Mouse (Mus musculus): ENCODE results near the gene Ndufs3. TPM values are rescaled to one million over a fixed set of nuclear protein-coding genes. Genes with fewer than 3 reads are reported as not detected.
"Not testable (repeated sequence)": the region's sequence is repeated elsewhere in the genome, so short reads cannot be mapped to it uniquely, and the experiment has no call there.

Ndufs3 gene
- total RNA-seq, 2 experiments from 2014 or later: 224 to 244 TPM

DNA sequence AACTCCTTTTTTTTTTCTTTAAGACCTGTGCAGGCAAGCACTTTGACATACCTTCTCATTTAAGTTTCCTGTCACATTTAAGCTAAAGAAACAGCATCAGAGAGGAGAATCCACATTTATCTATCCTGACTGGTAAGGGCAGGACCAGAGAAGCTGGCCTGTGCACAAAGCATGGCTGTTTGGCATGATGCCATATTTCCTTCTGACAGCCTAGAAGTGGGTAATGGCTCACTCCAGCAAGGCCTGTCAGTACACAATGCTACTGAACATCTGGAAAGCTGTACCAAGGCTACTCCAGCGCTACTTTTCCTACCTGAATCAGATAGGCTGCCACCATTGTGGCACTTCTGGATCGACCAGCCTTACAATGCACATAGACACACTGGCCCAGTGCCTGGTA lies 9.0 kb upstream of the Ndufs3 start:
- intact Hi-C loops (cut with DNase I): no loop called here
- no peak for DNase-seq (ENCODE audit: low spot score in 2 of 2)

DNA sequence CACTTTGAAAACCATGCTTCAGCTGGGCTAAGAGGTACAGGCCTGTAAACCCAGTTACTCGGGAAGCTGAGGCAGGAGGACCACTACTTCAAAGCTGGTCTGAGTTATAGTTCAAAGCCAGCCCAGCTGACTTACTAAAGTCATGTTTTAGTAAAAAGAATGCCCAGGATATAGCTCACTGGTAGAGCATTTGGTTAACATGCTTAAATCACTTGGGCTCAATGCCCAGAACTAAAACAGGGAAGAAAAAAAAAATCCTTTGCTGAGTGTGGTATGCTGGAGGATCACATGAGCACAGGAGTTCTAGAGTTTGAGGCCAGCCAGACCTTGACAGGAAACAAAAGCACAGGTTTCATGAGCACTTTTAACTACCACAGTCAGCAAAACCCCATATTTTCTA lies 7.0 kb upstream of the Ndufs3 start:
- no peak for DNase-seq (ENCODE audit: low spot score in 2 of 2)
- intact Hi-C loops (cut with DNase I): no loop called here

- intact Hi-C loops (cut with DNase I): no loop called here
- no peak for DNase-seq (ENCODE audit: low spot score in 2 of 2)
Measured at GRCm38 (mm10) chr2:90910861-90911260, 6.2 kb upstream of the Ndufs3 start.

- intact Hi-C loops (cut with DNase I): no loop called here
- DNase-seq (ENCODE audit: low spot score in 2 of 2): no peak
Measured at GRCm38 (mm10) chr2:90906721-90907120, 2.1 kb upstream of the Ndufs3 start.

- DNase-seq (ENCODE audit: low spot score in 2 of 2): no peak
- intact Hi-C loops (cut with DNase I): no loop called here
Measured at GRCm38 (mm10) chr2:90904856-90905224, 213 bp upstream of the Ndufs3 start.

GRCm38 (mm10) chr2:90903398-90903797 lies 1.2 kb downstream of the Ndufs3 start:
- intact Hi-C loops (cut with DNase I): no loop called here
- no peak for DNase-seq (ENCODE audit: low spot score in 2 of 2)

GRCm38 (mm10) chr2:90894299-90894677 lies 10.3 kb downstream of the Ndufs3 start:
- DNase-seq (ENCODE audit: low spot score in 2 of 2); intact Hi-C loops (cut with DNase I): not testable (repeated sequence)

- DNase-seq (ENCODE audit: low spot score in 2 of 2): no peak
- intact Hi-C loops (cut with DNase I): no loop called here
Measured at GRCm38 (mm10) chr2:90893673-90894298, 10.8 kb downstream of the Ndufs3 start.

GRCm38 (mm10) chr2:90889550-90890548 lies 14.8 kb downstream of the Ndufs3 start:
- peak; percentile 50 to 54 for DNase-seq (ENCODE audit: low spot score in 2 of 2)
- intact Hi-C loops (cut with DNase I): no loop called here

- intact Hi-C loops (cut with DNase I): no loop called here
Measured at GRCm38 (mm10) chr2:90887627-90888026, 17.0 kb downstream of the Ndufs3 start.

GRCm38 (mm10) chr2:90886436-90886835 lies 18.2 kb downstream of the Ndufs3 start:
- no peak for DNase-seq (ENCODE audit: low spot score in 2 of 2)
- intact Hi-C loops (cut with DNase I): no loop called here

More at GRCm38 (mm10) chr2:90887627-90888026, 17.0 kb downstream of the Ndufs3 start:
- DNase-seq (ENCODE audit: low spot score in 2 of 2): no peak

DNA sequence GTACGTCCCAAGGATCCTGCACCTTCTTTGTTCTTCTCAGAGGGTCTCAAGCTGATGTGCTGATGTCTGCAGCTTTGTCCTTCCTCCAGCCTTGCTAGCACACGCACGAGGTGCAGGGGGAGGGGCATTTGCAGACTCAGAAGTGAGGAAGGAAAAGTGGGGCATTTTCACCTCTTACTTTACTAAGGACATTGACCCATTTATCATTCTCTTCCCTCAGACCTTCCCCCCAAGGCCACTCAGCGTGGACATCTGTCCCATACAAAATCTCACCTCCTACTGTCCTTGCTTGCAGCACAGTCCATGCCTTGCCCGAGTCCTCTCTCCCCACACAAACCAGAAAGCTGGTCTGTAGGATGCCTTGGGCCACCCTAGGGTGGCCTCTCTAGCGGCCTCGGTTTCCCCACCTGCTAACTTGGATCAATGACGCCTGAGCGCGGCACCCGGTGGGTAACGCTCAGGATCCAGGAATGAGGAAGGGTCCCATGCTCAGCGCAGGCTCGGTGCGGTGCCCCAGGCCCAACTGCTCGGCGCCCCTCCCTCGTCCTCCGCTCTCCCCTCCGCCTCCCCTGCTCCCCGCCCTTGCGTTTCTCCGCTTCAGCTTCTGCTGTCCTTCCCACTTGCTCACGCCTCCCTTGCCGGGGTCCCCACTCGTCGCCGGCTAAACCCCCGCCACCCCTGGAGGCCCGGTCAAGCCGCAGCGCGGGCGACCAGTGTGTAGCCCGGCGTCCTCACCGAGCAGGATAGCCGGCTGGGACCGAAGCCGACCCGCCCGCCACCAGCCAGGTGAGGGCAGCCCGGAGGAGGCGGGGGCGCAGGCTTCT lies 19.2 kb downstream of the Ndufs3 start, which contains the start of gene C1qtnf4:
C1qtnf4 (plus strand) TSS at position 643 of the 824 bp plus-strand sequence.
- DNase-seq (ENCODE audit: low spot score in 2 of 2): peak in 1 of 2 experiments; percentile 50
- intact Hi-C loops (cut with DNase I): no loop called here

- intact Hi-C loops (cut with DNase I): no loop called here
- no peak for DNase-seq (ENCODE audit: low spot score in 2 of 2)
Measured at GRCm38 (mm10) chr2:90881824-90882223, 22.8 kb downstream of the Ndufs3 start.

DNA sequence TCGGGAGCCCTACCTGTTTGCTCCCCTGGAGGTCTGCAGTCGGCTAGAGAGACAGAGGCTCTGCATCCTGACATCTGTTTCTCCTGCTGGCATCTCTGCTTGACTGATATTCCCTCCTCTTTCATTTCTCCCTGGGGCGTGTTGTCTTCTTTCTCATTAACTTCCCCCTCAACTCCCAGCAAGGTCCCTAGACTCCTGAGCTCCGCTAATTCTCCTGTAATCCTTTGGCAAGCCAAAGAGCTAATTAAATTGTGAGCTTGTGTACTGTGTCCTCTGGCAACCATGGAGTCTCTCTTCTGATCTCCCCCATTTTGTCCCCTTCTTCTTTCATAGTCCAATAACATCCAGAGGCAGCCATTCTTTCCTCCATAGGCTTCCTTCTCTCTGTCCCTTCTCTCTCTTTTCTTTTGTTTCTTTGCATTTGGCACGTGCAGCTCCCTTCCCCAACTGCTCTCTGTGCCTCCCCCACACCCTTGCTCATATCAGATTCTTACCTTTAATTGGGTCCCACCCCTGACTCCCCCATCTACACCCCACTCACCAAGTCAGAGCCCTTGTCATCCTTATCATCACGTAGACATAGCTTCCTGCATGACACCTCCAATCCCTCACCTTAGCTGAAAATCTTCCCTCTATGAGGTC lies 24.4 kb downstream of the Ndufs3 start:
- DNase-seq (ENCODE audit: low spot score in 2 of 2): no peak
- intact Hi-C loops (cut with DNase I): no loop called here

DNA sequence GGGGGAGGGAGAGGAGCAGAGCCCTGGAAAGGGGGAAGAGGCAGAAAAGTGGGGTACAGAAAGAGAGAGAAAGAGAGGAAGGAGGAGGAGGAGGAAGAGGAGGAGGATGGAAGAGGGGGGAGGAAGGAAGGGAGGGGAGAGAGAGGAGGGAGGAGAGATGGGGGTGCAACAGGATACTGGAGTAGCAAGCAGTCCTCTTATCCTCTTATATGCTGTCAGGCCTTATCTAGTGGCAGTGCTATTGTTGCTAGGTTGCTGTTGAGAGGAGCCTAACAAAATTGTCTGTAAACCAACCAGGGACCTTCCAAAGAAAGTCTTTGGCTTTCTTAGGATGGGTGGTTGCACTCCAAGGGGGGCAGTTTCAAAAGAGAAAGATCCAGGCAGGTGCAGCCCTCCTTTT lies 25.2 kb downstream of the Ndufs3 start:
- intact Hi-C loops (cut with DNase I): loop anchor here (10.0 kb wide), 1 partner anchor 85 kb away; no protein-coding TSS in a partner anchor
- DNase-seq (ENCODE audit: low spot score in 2 of 2): no peak

DNA sequence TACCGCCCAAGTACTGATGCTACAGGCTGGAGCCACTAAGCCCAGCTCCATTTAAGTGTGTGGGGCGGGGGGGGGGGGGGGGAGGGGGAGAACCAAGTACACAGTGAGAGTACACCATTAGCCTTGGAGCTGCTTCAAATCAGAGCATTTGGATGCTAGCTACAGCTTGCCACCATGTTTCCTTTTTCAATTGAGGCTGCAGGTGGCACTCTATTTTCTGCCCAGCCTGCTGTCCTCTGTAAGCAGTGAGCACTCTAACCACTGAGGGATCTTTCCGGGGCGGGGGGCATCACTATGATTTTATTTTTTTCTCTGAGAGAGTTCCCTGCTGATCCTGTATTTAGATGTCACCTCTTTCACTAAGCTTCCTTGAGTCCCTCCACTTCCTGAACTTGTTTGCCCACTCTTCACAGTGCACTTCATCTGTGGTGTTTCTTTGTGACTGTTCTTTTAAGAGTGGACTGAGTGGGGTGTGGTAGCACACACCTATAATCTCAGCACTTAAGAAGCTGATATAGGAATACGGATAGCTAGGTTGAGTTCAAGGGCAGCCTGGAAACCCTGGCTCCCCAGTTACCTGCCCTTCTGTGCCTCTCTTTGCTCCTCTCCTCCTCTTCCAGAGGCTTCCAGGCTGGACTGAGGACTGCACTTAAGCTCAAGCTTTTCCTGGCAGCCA lies 26.9 kb downstream of the Ndufs3 start:
- DNase-seq (ENCODE audit: low spot score in 2 of 2): no peak
- intact Hi-C loops (cut with DNase I): loop anchor here (10.0 kb wide), 1 partner anchor 87 kb away; no protein-coding TSS in a partner anchor

GRCm38 (mm10) chr2:90875239-90875638 lies 29.4 kb downstream of the Ndufs3 start:
- DNase-seq (ENCODE audit: low spot score in 2 of 2): no peak
- intact Hi-C loops (cut with DNase I): loop anchor here (10.0 kb wide), 1 partner anchor 90 kb away; no protein-coding TSS in a partner anchor

GRCm38 (mm10) chr2:90874025-90874424 lies 30.6 kb downstream of the Ndufs3 start:
- intact Hi-C loops (cut with DNase I): loop anchor here (10.0 kb wide), 1 partner anchor 91 kb away; no protein-coding TSS in a partner anchor
- no peak for DNase-seq (ENCODE audit: low spot score in 2 of 2)

Measured in left cerebral cortex, postnatal 14 days (tissue).